Mouse (Mus musculus) ES-Bruce4 (cell line): ENCODE measurements around the gene Cldn10.

Experiments
- CTCF ChIP-seq: IDR thresholded peaks from one replicate; pipeline ENCODE4 v1.8.1; 2011; ENCODE audit warnings: low read depth, low read length
- EP300 ChIP-seq: IDR thresholded peaks from 2 replicates; pipeline ENCODE4 v1.6.1; 2011; ENCODE audit warnings: low read depth, low read length; ENCODE audit not compliant: insufficient read depth
- POLR2A ChIP-seq: IDR thresholded peaks from one replicate; pipeline ENCODE4 v1.8.1; 2011; ENCODE audit warnings: low read length; ENCODE audit not compliant: insufficient read depth

GRCm38 (mm10) chr14:118840027-118840426 lies 52.3 kb downstream of the Cldn10 start:
- no peak for TF ChIP-seq POLR2A
- TF ChIP-seq CTCF: no peak
- no peak for TF ChIP-seq EP300
